Mouse (Mus musculus) midbrain, embryonic 11.5 days (tissue): ENCODE measurements at regions not wholly inside any gene's neighbourhood (a gene's known extent, or its start where the extent isn't known, plus 50 kb on each side); places are given as distances from the start of the nearest gene placed in this dataset.

Source experiments
- ATAC-seq: fragments of 200-750 bp; cut with Nextera tagmentation; 2 replicates; pipeline ENCODE4 v1.8.0; 2017; ENCODE audit warnings: moderate TSS enrichment, moderate library complexity; ENCODE audit not compliant: low FRiP score
- DNase-seq: peaks from one replicate; pipeline ENCODE4 v3.0.0; 2015; ENCODE audit warnings: low spot score; ENCODE audit errors: missing footprints
- H3K27ac ChIP-seq: fragments of 300-500 bp; sonication (generic); 2 replicates; pipeline ENCODE4 v1.5.1; 2014; ENCODE audit warnings: low read depth, low read length
- H3K27me3 ChIP-seq: fragments of 300-500 bp; sonication (generic); 2 replicates; pipeline ENCODE4 v1.6.1; 2014; ENCODE audit warnings: mild to moderate bottlenecking, low read length, moderate library complexity, mixed read lengths; ENCODE audit not compliant: control insufficient read depth, insufficient read depth
- H3K36me3 ChIP-seq: fragments of 300-500 bp; sonication (generic); 2 replicates; pipeline ENCODE4 v1.6.1; 2014; ENCODE audit warnings: mild to moderate bottlenecking, low read length, moderate library complexity, mixed read lengths; ENCODE audit not compliant: control insufficient read depth, insufficient read depth
- H3K4me1 ChIP-seq: fragments of 300-500 bp; sonication (generic); 2 replicates; pipeline ENCODE4 v1.6.1; 2014; ENCODE audit warnings: low read length; ENCODE audit not compliant: control insufficient read depth, insufficient read depth
- H3K4me2 ChIP-seq: fragments of 300-500 bp; sonication (generic); 2 replicates; pipeline ENCODE4 v1.6.1; 2014; ENCODE audit warnings: mild to moderate bottlenecking, moderate library complexity
- H3K4me3 ChIP-seq: fragments of 300-500 bp; sonication (generic); 2 replicates; pipeline ENCODE4 v1.5.1; 2014; ENCODE audit warnings: low read depth, low read length
- H3K9ac ChIP-seq: fragments of 300-500 bp; sonication (generic); 2 replicates; pipeline ENCODE4 v1.6.1; 2014; ENCODE audit warnings: low read length
- H3K9me3 ChIP-seq: fragments of 300-500 bp; sonication (generic); 2 replicates; pipeline ENCODE4 v1.6.1; 2016; ENCODE audit warnings: low read length; ENCODE audit not compliant: control insufficient read depth
- WGBS: fragments of 180-500 bp; shearing (Covaris S2); extraction: QIAGEN DNeasy Blood & Tissue Kit; methylation state at CpG from one replicate; pipeline ENCODE4 v1.1.7; 2014; 5-methylcytosine and 5-hydroxymethylcytosine counted together

DNA sequence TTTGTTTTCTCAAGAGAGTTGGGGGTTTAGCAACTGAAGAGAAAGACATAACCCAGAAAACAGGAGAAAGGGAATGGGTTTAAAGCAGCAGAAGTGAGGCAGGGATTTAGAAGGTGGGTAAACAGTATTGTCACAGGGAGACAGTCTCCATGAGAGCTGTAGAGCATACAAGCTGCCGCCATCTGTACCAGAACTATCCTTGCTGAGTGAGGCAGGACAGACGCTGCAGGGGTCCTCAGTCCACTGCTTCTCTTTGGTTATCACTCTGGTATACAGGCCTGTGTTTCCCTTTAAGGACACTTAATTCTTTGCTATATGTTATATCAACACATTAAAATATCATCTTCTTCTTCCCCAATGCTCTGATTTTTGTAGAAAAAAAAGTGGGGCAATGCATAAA, 548.0 kb upstream of the Klf6 start:
- Histone ChIP-seq H3K27me3 (no peaks in the 10 kb centered on the region), H3K4me2 (no peak overlapping the region), H3K36me3 (no peaks in the 10 kb centered on the region), H3K4me3 (no peak overlapping the region), H3K4me1 (no peaks in the 10 kb centered on the region), H3K9me3 (no peaks in the 10 kb centered on the region), H3K27ac (no peak overlapping the region), H3K9ac (no peak overlapping the region)
- WGBS: 50% methylated on average over 2 of the region's 2 CpGs
- ATAC-seq (0 out of 2 replicates have a peak, but pooled peaks have one; percentile 44), DNase-seq (no peak)

DNA sequence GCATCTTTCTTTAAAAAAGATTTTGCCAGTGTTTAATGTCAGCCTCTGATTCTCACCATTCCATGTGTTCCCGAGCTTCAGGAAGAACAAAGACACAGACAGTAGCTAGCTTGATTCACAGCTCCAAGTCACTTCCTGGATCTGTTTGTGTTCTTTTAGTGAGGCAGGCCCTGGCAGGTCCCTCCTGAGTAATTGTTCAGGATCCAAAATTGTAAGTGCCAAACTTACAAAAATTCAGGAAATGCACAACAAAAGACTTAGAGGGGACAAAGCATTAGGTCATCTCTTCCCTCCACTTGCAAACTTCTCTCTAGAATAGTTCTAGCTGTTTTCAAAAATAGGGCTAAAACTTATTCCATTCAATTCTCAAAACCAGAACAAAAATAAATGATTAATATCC, 546.3 kb upstream of the Klf6 start:
- H3K27me3 ChIP-seq: no peaks in the 10 kb centered on the region
- no peak overlapping the region for H3K27ac ChIP-seq
- no peak for ATAC-seq
- 73% methylated on average over 1 of the region's 1 CpGs for WGBS
- H3K4me2 ChIP-seq: no peak overlapping the region
- H3K4me1 ChIP-seq: no peaks in the 10 kb centered on the region
- no peak overlapping the region for H3K9ac ChIP-seq
- H3K9me3 ChIP-seq: no peaks in the 10 kb centered on the region
- DNase-seq: no peak
- no peaks in the 10 kb centered on the region for H3K36me3 ChIP-seq
- H3K4me3 ChIP-seq: no peak overlapping the region

DNA sequence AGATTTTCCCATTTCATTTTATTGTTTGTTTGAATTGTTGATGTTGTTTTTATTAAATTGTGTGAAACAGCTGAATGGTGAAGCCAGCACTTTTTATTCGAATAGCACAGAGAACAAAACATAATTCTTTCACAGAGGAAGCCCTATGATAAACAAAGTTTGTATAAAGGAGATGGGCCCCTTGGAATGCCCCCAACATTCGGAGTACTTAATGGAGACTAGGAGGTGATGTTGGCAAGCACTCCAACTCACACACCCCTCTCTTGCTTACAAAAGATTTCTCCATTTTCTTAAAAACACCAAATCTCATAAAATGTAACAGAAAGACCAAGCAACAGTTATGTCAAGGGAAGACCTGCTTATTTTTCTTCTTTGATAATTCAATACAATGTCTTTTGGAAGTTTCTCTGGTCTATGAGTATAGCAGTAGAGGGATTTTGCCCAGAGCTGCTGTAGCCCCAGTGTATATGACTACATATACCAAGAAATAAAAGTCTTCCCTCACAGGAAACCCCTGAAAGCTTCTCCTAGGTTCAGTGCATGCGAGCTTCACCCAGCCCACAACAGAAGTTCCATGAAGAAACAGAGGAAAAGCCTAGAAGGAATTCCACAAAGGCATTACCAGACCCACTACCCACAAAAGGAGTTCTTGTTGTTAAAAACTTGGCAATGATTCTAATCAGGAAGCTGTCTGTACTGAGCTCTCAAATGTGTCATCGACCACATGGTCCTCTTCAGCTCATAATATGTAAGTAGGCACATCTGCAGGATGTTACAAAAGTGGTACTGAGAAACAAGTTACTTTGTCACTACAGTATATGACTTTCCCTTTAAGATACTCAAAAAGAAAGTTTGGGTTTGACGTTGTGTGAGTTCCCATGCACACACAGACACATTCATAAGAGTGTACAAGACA, 543.1 kb upstream of the Klf6 start:
- Histone ChIP-seq H3K4me3 (no peak overlapping the region), H3K9ac (no peak overlapping the region), H3K36me3 (no peaks in the 10 kb centered on the region), H3K27ac (no peak overlapping the region), H3K27me3 (no peaks in the 10 kb centered on the region), H3K4me1 (no peaks in the 10 kb centered on the region), H3K9me3 (no peaks in the 10 kb centered on the region), H3K4me2 (no peak overlapping the region)
- ATAC-seq (no peak), DNase-seq (no peak)
- 83% methylated on average over 5 of the region's 5 CpGs for WGBS

- Histone ChIP-seq H3K27me3 (no peaks in the 10 kb centered on the region), H3K4me1 (no peaks in the 10 kb centered on the region), H3K4me3 (no peak overlapping the region), H3K36me3 (no peaks in the 10 kb centered on the region), H3K9ac (no peak overlapping the region), H3K4me2 (no peak overlapping the region), H3K9me3 (no peaks in the 10 kb centered on the region), H3K27ac (no peak overlapping the region)
- WGBS: 74% methylated on average over 4 of the region's 4 CpGs
- no peak for DNase-seq
- ATAC-seq: no peak
Observed at GRCm38 (mm10) chr13:5345712-5346111, 515.6 kb upstream of the Klf6 start.

- 72% methylated on average over 6 of the region's 6 CpGs for WGBS
- H3K4me1 ChIP-seq: no peaks in the 10 kb centered on the region
- no peak overlapping the region for H3K4me3 ChIP-seq
- H3K9ac ChIP-seq: no peak overlapping the region
- H3K27ac ChIP-seq: no peak overlapping the region
- H3K27me3 ChIP-seq: no peaks in the 10 kb centered on the region
- no peaks in the 10 kb centered on the region for H3K9me3 ChIP-seq
- DNase-seq (no peak), ATAC-seq (no peak)
- H3K36me3 ChIP-seq: no peaks in the 10 kb centered on the region
- H3K4me2 ChIP-seq: no peak overlapping the region
Observed at GRCm38 (mm10) chr13:5347503-5348469, 513.5 kb upstream of the Klf6 start.

- H3K4me2 ChIP-seq: no peak overlapping the region
- 89% methylated on average over 7 of the region's 7 CpGs for WGBS
- H3K27ac ChIP-seq: no peak overlapping the region
- no peak overlapping the region for H3K4me3 ChIP-seq
- DNase-seq: no peak
- H3K4me1 ChIP-seq: no peaks in the 10 kb centered on the region
- H3K9me3 ChIP-seq: no peaks in the 10 kb centered on the region
- H3K36me3 ChIP-seq: no peaks in the 10 kb centered on the region
- no peak for ATAC-seq
- H3K9ac ChIP-seq: no peak overlapping the region
- H3K27me3 ChIP-seq: no peaks in the 10 kb centered on the region
Observed at GRCm38 (mm10) chr13:5367058-5367797, 494.1 kb upstream of the Klf6 start.

- H3K4me1 ChIP-seq: no peaks in the 10 kb centered on the region
- ATAC-seq (no peak), DNase-seq (no peak)
- H3K27ac ChIP-seq: no peak overlapping the region
- no peaks in the 10 kb centered on the region for H3K9me3 ChIP-seq
- H3K9ac ChIP-seq: no peak overlapping the region
- no peak overlapping the region for H3K4me3 ChIP-seq
- WGBS: 84% methylated on average over 8 of the region's 8 CpGs
- no peaks in the 10 kb centered on the region for H3K36me3 ChIP-seq
- no peaks in the 10 kb centered on the region for H3K27me3 ChIP-seq
- H3K4me2 ChIP-seq: no peak overlapping the region
Observed at GRCm38 (mm10) chr13:5370007-5370406, 491.3 kb upstream of the Klf6 start.

- no peak overlapping the region for H3K4me3 ChIP-seq
- ATAC-seq (no peak), DNase-seq (no peak)
- no peaks in the 10 kb centered on the region for H3K36me3 ChIP-seq
- H3K27me3 ChIP-seq: no peaks in the 10 kb centered on the region
- H3K4me2 ChIP-seq: no peak overlapping the region
- H3K9ac ChIP-seq: no peak overlapping the region
- H3K4me1 ChIP-seq: no peaks in the 10 kb centered on the region
- no peak overlapping the region for H3K27ac ChIP-seq
- H3K9me3 ChIP-seq: no peaks in the 10 kb centered on the region
Observed at GRCm38 (mm10) chr13:5373191-5373590, 488.1 kb upstream of the Klf6 start.
